Mouse (Mus musculus) ES-Bruce4 (cell line): ENCODE results near the gene Frmd4a.

Experiments
- CTCF ChIP-seq: IDR thresholded peaks from one replicate; pipeline ENCODE4 v1.8.1; 2011; ENCODE audit warnings: low read depth, low read length
- EP300 ChIP-seq: IDR thresholded peaks from 2 replicates; pipeline ENCODE4 v1.6.1; 2011; ENCODE audit warnings: low read depth, low read length; ENCODE audit not compliant: insufficient read depth
- POLR2A ChIP-seq: IDR thresholded peaks from one replicate; pipeline ENCODE4 v1.8.1; 2011; ENCODE audit warnings: low read length; ENCODE audit not compliant: insufficient read depth

GRCm38 (mm10) chr2:4341141-4341540 lies 323.6 kb downstream of the Frmd4a start:
- TF ChIP-seq EP300: no peak
- TF ChIP-seq CTCF: no peak
- no peak for TF ChIP-seq POLR2A
